Mouse (Mus musculus) limb, embryonic 13.5 days (tissue): ENCODE measurements around the gene Plxna4. TPM values are rescaled to one million over a fixed set of nuclear protein-coding genes. Genes with fewer than 3 reads are reported as not detected.

ENCODE experiments used
- ATAC-seq: fragments of 200-750 bp; cut with Nextera tagmentation; 2 replicates; pipeline ENCODE4 v1.8.0; 2017; ENCODE audit warnings: low read depth, moderate number of reproducible peaks, moderate TSS enrichment; ENCODE audit not compliant: low FRiP score
- H3K27ac ChIP-seq: fragments of 300-500 bp; sonication (generic); 2 replicates; pipeline ENCODE4 v1.5.1; 2015; ENCODE audit warnings: inconsistent platforms, mild to moderate bottlenecking, moderate library complexity
- H3K27me3 ChIP-seq: fragments of 300-500 bp; sonication (generic); 2 replicates; pipeline ENCODE4 v1.6.1; 2015; ENCODE audit warnings: mild to moderate bottlenecking, inconsistent platforms
- H3K36me3 ChIP-seq: fragments of 300-500 bp; sonication (generic); 2 replicates; pipeline ENCODE4 v1.6.1; 2015; ENCODE audit warnings: inconsistent platforms, mild to moderate bottlenecking, moderate library complexity
- H3K4me1 ChIP-seq: fragments of 300-500 bp; sonication (generic); 2 replicates; pipeline ENCODE4 v1.6.1; 2015; ENCODE audit warnings: inconsistent platforms
- H3K4me2 ChIP-seq: fragments of 300-500 bp; sonication (generic); replicated peaks from 2 replicates; pipeline ENCODE4 v1.6.1; 2015; ENCODE audit warnings: inconsistent platforms, mild to moderate bottlenecking, moderate library complexity
- H3K4me3 ChIP-seq: fragments of 300-500 bp; sonication (generic); 2 replicates; pipeline ENCODE4 v1.5.1; 2015; ENCODE audit warnings: moderate library complexity, mild to moderate bottlenecking, inconsistent platforms
- H3K9ac ChIP-seq: fragments of 300-500 bp; sonication (generic); 2 replicates; pipeline ENCODE4 v1.6.1; 2015; ENCODE audit warnings: mild to moderate bottlenecking, inconsistent platforms
- H3K9me3 ChIP-seq: fragments of 300-500 bp; sonication (generic); 2 replicates; pipeline ENCODE4 v1.6.1; 2016; ENCODE audit warnings: inconsistent platforms
- WGBS: fragments of 180-500 bp; shearing (Covaris S2); methylation state at CpG from one replicate; pipeline ENCODE4 v1.1.7; 2015; 5-methylcytosine and 5-hydroxymethylcytosine counted together
- polyA plus RNA-seq: library from polyadenylated mRNA; unstranded; fragments of >200 nt; fragmentation: Nextera tagmentation; extraction: Ambion mirVana; gene quantifications from 2 replicates; pipeline ENCODE4 v1.2.1, GENCODE M21; 2015

Plxna4 gene
- polyA plus RNA-seq, 1 experiment from 2014 or later, result 3.9 TPM

DNA sequence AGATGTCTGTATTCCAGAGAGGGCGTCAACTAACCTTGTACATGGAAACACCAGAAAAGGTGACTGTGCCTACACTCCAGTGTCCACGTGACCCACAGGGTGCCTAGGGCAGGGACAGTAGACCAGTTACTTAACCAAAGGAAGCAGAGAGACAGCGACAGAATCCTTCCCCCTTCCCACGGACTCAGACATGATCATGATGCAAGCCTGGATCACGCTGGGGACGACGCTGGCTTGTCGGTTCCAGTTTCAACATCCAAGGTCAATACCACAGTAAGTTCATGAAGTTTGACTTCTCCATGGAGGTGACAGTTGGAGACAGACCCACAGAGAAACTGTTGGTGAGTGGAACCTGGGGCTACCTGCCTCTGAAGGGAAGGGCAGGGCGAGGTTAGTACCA is 192.6 kb downstream of the Plxna4 start:
- Histone ChIP-seq H3K27ac (no peak overlapping the region), H3K4me2 (no peak overlapping the region), H3K9me3 (no peaks in the 10 kb centered on the region), H3K36me3 (no peaks in the 10 kb centered on the region), H3K4me1 (peaks cover 10% of the 10 kb centered on the region), H3K4me3 (no peak overlapping the region), H3K9ac (no peak overlapping the region), H3K27me3 (no peaks in the 10 kb centered on the region)
- 91% methylated on average over 9 of the region's 9 CpGs for WGBS
- no peak for ATAC-seq

GRCm38 (mm10) chr6:32392262-32392661 is 195.7 kb downstream of the Plxna4 start:
- Histone ChIP-seq H3K9me3 (no peaks in the 10 kb centered on the region), H3K9ac (no peak overlapping the region), H3K27ac (no peak overlapping the region), H3K27me3 (no peaks in the 10 kb centered on the region), H3K4me3 (no peak overlapping the region), H3K4me1 (peaks cover 14% of the 10 kb centered on the region), H3K4me2 (no peak overlapping the region), H3K36me3 (no peaks in the 10 kb centered on the region)
- WGBS, result 69% methylated on average over 2 of the region's 2 CpGs
- no peak for ATAC-seq

- Histone ChIP-seq H3K27me3 (0 out of 2 replicates have a peak, but pooled peaks cover 6% of the 10 kb centered on the region), H3K27ac (no peak overlapping the region), H3K9ac (no peak overlapping the region), H3K36me3 (no peaks in the 10 kb centered on the region), H3K9me3 (no peaks in the 10 kb centered on the region), H3K4me2 (no peak overlapping the region), H3K4me1 (peaks cover 6% of the 10 kb centered on the region; the same call in 1 of the 2 replicates), H3K4me3 (no peak overlapping the region)
- WGBS, result 53% methylated on average over 1 of the region's 1 CpGs
- ATAC-seq, result no peak
Observed at GRCm38 (mm10) chr6:32388276-32388675, 199.7 kb downstream of the Plxna4 start.

DNA sequence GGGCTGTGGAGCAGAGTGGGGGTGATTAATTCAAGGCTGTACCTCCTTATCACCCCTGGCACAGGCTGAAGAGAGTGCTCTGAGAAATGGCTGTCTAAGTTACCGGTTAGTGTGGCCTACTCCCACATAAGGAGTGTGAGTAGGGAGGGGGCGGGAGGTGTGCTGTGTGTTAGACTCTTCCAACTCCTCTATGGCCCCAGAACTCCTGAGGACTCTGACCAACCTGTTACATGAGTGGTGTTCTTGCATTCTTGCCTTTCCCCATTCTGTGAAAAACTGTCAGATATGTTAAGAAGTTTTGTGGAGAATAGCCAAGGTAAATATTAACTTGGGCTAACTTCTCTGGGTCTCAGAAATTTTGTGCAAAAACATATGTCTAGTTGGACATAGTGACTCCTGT is 201.1 kb downstream of the Plxna4 start:
- no peak overlapping the region for H3K4me3 ChIP-seq
- H3K9me3 ChIP-seq, result no peaks in the 10 kb centered on the region
- peaks cover 16% of the 10 kb centered on the region for H3K27me3 ChIP-seq
- no peaks in the 10 kb centered on the region for H3K36me3 ChIP-seq
- H3K9ac ChIP-seq, result no peak overlapping the region
- ATAC-seq, result no peak
- 85% methylated on average over 2 of the region's 2 CpGs for WGBS
- H3K27ac ChIP-seq, result no peak overlapping the region
- no peak overlapping the region for H3K4me2 ChIP-seq
- H3K4me1 ChIP-seq, result peaks cover 10% of the 10 kb centered on the region

GRCm38 (mm10) chr6:32384937-32385336 is 203.1 kb downstream of the Plxna4 start:
- ATAC-seq, result no peak
- Histone ChIP-seq H3K9me3 (no peaks in the 10 kb centered on the region), H3K9ac (no peak overlapping the region), H3K27me3 (peaks cover 28% of the 10 kb centered on the region), H3K27ac (no peak overlapping the region), H3K4me1 (peaks cover 19% of the 10 kb centered on the region), H3K4me3 (no peak overlapping the region), H3K36me3 (no peaks in the 10 kb centered on the region), H3K4me2 (no peak overlapping the region)
- WGBS, result 70% methylated on average over 8 of the region's 8 CpGs

DNA sequence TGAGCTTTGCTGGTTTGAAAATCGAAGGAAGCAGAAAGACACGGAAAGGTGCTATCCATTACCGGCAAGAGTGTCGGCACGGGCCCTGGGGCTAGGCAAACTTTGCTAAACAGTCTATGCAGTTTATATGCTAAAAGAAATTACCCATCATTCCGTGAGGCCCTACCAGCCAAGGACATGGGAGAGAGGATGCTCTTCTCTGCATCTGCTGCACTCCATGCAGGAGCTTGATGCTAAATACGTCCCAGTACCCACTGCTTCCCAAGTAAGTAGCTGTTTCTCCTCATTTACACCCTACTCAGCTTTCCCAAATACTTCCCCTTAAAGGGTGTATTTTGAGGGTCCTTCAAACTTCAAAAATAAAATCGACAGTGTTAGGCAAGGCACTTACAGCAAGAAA is 203.6 kb downstream of the Plxna4 start:
- Histone ChIP-seq H3K36me3 (no peaks in the 10 kb centered on the region), H3K27ac (no peak overlapping the region), H3K4me3 (no peak overlapping the region), H3K27me3 (peaks cover 31% of the 10 kb centered on the region), H3K9ac (no peak overlapping the region), H3K4me2 (no peak overlapping the region), H3K4me1 (peaks cover 19% of the 10 kb centered on the region), H3K9me3 (no peaks in the 10 kb centered on the region)
- 66% methylated on average over 8 of the region's 8 CpGs for WGBS
- ATAC-seq, result no peak

DNA sequence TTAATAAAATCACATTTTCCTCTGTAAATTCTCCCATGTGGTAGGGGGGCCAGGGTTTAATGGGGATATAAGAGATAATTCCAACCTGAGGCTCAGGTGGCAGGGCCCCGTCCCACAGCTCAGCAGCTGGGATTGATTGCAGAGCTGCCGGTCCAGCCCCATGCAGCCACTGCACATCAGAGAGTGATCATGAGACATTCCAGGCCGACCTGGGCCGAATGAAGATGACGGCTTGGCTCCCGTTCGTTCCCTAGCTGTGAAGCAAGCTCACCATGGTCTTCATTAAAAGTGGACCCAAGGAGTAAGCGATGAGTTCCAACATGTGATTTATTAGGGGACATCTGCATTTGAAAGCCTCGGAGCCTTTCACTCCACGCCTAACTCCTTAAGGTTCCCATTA is 206.5 kb downstream of the Plxna4 start:
- H3K4me1 ChIP-seq, result peaks cover 29% of the 10 kb centered on the region
- no peaks in the 10 kb centered on the region for H3K9me3 ChIP-seq
- no peaks in the 10 kb centered on the region for H3K36me3 ChIP-seq
- H3K27me3 ChIP-seq, result peaks cover 57% of the 10 kb centered on the region
- no peak overlapping the region for H3K9ac ChIP-seq
- no peak for ATAC-seq
- peak overlapping the region; percentile 37; the same call in 1 of the 2 replicates for H3K4me2 ChIP-seq
- H3K27ac ChIP-seq, result no peak overlapping the region
- no peak overlapping the region for H3K4me3 ChIP-seq
- WGBS, result 13% methylated on average over 10 of the region's 10 CpGs

DNA sequence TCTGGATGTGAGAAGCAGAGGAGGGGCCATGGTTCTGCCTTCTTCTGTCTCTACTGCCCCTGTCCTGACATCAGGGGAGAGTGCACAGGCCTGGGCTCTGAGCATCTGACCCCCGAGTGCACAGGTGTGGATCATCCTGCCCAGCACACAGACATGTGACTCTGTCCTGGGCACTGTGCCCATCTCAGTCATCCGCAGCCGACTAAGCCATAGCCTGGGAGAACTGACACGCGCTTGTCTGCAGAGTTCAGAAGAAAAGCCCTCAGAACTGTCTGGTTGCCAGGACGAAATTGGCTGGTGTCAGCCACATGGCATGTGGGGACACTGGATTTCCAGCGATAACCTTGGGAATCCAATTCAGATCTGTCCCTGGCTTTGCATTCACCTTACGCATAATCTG is 210.8 kb downstream of the Plxna4 start:
- 73% methylated on average over 8 of the region's 8 CpGs for WGBS
- H3K27ac ChIP-seq, result no peak overlapping the region
- H3K9me3 ChIP-seq, result no peaks in the 10 kb centered on the region
- peaks cover 28% of the 10 kb centered on the region for H3K4me1 ChIP-seq
- peaks cover 43% of the 10 kb centered on the region for H3K27me3 ChIP-seq
- no peak overlapping the region for H3K4me2 ChIP-seq
- no peak overlapping the region for H3K4me3 ChIP-seq
- no peaks in the 10 kb centered on the region for H3K36me3 ChIP-seq
- ATAC-seq, result 0 out of 2 replicates have a peak, but pooled peaks have one; percentile 19
- no peak overlapping the region for H3K9ac ChIP-seq

DNA sequence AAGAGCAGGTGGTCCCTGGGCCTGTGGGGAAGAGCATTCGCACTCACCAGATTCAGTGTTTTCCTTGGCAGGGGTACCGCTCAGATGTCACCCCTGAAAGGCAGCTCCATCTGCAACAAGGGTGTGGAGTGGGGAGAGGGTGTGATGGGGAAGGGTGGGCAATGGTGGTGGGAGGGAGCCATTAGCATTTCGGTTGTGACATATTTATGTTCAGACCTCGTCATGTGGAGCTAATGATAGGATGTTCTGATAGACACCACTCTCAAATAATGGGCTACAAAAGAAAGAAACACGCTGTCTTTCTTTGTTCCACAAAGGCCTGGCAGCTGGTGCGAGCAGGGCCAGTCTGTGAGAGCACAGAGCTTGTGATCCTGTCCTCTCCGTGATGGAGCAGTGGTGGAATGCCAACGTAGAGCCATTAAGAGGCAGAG is 214.0 kb downstream of the Plxna4 start:
- no peak for ATAC-seq
- H3K4me1 ChIP-seq, result peaks cover 32% of the 10 kb centered on the region
- no peak overlapping the region for H3K9ac ChIP-seq
- H3K27me3 ChIP-seq, result peaks cover 28% of the 10 kb centered on the region
- no peaks in the 10 kb centered on the region for H3K9me3 ChIP-seq
- WGBS, result 89% methylated on average over 8 of the region's 8 CpGs
- H3K36me3 ChIP-seq, result no peaks in the 10 kb centered on the region
- H3K4me2 ChIP-seq, result no peak overlapping the region
- H3K4me3 ChIP-seq, result no peak overlapping the region
- no peak overlapping the region for H3K27ac ChIP-seq

DNA sequence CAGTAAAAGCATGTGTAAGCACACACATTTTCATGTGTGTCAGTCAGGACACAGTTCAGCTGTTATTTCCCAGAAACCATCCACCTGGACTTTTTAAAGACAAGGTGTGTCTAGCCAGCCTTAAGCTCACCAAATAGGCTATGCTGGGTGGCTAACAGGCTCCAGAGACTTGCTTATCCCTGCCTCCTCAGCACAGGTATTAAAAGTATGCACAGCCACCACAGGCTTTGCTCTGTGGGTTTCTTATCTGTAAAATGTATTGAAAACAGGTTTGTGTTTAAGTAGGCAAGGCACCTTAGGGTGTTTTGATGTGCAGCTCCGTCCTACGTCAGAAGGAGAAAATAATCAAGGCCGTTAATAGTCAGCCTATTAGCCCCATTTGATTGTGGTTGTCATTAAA is 218.9 kb downstream of the Plxna4 start:
- H3K9ac ChIP-seq, result no peak overlapping the region

GRCm38 (mm10) chr6:32368408-32368807 is 219.6 kb downstream of the Plxna4 start:
- Histone ChIP-seq H3K9ac (no peak overlapping the region), H3K27ac (peak overlapping the region; percentile 40; the same call in 1 of the 2 replicates), H3K4me3 (no peak overlapping the region), H3K9me3 (no peaks in the 10 kb centered on the region), H3K4me1 (peaks cover 63% of the 10 kb centered on the region), H3K27me3 (peaks cover 10% of the 10 kb centered on the region; the same call in 1 of the 2 replicates), H3K4me2 (no peak overlapping the region; the same call in 1 of the 2 replicates), H3K36me3 (no peaks in the 10 kb centered on the region)
- 9% methylated on average over 4 of the region's 4 CpGs for WGBS
- peak; percentile 59; the same call in 1 of the 2 replicates for ATAC-seq

More for the DNA sequence above, 218.9 kb downstream of the Plxna4 start:
- Histone ChIP-seq H3K9me3 (no peaks in the 10 kb centered on the region), H3K4me1 (peaks cover 56% of the 10 kb centered on the region), H3K4me3 (no peak overlapping the region), H3K4me2 (no peak overlapping the region), H3K27me3 (peaks cover 10% of the 10 kb centered on the region; the same call in 1 of the 2 replicates), H3K36me3 (no peaks in the 10 kb centered on the region), H3K27ac (no peak overlapping the region)
- no peak for ATAC-seq
- WGBS, result 34% methylated on average over 3 of the region's 3 CpGs

DNA sequence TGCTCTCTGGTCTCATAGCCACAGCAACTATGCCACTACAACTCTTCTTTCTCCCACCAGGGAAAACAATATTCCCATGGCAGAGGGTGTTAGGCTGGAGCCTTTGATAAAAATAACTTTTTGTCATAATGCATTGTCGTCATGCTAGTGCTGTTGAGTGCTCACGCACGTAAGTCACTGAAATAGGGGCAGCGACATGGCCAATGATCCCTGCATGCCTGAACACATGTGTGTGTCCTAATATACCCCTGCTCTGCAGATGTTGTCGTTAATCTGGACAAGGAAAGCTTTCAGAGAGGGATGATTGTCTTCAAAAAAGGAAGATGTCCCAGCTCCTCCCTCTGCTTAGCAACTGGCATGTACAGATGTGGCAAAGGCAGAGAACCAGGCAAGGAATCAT is 223.1 kb downstream of the Plxna4 start:
- 85% methylated on average over 5 of the region's 5 CpGs for WGBS
- H3K27ac ChIP-seq, result no peak overlapping the region
- peaks cover 80% of the 10 kb centered on the region for H3K4me1 ChIP-seq
- H3K27me3 ChIP-seq, result peaks cover 10% of the 10 kb centered on the region; the same call in 1 of the 2 replicates
- no peaks in the 10 kb centered on the region for H3K9me3 ChIP-seq
- no peak overlapping the region for H3K9ac ChIP-seq
- no peak overlapping the region for H3K4me2 ChIP-seq
- no peak overlapping the region for H3K4me3 ChIP-seq
- no peak for ATAC-seq
- H3K36me3 ChIP-seq, result no peaks in the 10 kb centered on the region

DNA sequence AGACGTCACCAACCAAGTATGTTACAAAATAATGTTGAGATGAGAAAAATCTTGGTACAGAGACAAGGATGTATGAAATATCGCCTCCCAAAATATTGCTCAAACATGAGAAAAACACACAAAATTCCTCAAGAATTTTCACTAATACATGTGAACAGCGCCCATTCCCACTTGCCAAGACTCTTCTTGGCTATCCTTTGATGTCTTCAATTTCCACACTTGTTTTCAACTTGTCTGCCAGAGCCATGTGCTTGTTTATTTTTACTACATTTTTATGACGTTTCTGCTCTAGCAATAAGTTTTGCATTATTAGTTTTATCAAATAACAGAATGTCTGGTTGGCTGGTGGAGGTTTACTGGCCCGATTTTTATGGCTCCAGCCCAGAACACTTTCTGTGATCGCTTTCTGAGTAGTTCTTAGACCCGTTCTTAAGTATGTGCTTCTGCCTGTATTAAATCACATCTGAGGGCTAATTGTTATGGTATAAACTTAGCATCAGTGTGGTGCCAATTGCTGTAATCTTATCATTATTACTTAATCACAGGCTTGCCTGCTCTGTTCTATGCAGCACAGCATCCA is 224.4 kb downstream of the Plxna4 start:
- peaks cover 8% of the 10 kb centered on the region; the same call in 1 of the 2 replicates for H3K27me3 ChIP-seq
- H3K9me3 ChIP-seq, result no peaks in the 10 kb centered on the region
- H3K4me1 ChIP-seq, result peaks cover 71% of the 10 kb centered on the region
- H3K36me3 ChIP-seq, result no peaks in the 10 kb centered on the region
- ATAC-seq, result no peak
- H3K27ac ChIP-seq, result no peak overlapping the region
- no peak overlapping the region for H3K4me3 ChIP-seq
- no peak overlapping the region for H3K9ac ChIP-seq
- no peak overlapping the region for H3K4me2 ChIP-seq
- WGBS, result 40% methylated on average over 7 of the region's 7 CpGs
